Mouse (Mus musculus) hindlimb bud, embryonic 11.5 days (tissue): ENCODE measurements at regions not wholly inside any gene's neighbourhood (a gene's known extent, or its start where the extent isn't known, plus 50 kb on each side); places are given as distances from the start of the nearest gene placed in this dataset.

Source experiments
- DNase-seq: peaks from one replicate; pipeline ENCODE4 v3.0.0-alpha.2; 2012; ENCODE audit warnings: low read depth, low spot score; ENCODE audit errors: extremely low spot score

- DNase-seq = no peak
Observed at GRCm38 (mm10) chr13:78426306-78426921, 226.9 kb upstream of the Nr2f1 start.

- no peak for DNase-seq
Observed at GRCm38 (mm10) chr13:78405071-78405470, 205.5 kb upstream of the Nr2f1 start.

- DNase-seq = no peak
Observed at GRCm38 (mm10) chr13:78383761-78384160, 184.2 kb upstream of the Nr2f1 start.

DNA sequence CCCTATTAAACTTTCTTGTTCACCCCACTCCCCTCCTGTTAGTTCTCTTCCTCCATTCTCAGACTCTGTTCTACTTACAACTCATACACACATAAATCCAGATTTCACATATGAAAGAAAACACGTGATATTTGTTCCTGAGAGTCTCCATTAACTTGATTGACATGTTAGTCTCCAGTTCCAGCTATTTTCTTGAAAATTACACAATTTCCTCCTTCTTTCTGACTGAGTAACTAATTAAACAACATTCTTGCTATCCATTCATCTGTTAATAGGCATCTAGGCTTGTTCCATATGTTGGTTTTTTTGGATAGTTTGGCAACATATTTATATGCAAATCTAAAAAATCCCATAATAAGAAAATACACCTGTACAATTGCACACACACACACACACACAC is 161.7 kb upstream of the Nr2f1 start:
- no peak for DNase-seq

DNA sequence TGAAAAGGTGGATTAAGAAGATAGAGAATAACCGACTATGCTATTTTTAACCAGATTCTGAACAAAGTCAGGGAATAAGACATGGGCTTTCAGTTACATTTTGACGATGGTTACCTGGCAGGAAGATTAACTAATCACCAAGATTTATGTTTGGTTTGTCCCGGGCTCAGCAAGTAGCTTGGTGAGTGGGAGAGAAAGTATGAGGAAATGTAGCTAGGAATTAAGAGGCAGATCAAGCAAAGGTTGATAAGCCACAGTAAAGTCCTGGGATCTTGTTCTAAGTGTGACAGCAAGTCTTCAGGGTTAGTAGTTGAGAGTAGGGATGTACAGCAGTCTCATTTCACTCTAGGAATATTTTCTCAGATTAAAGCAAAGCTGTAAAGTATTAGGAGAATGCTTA is 149.3 kb upstream of the Nr2f1 start:
- DNase-seq = no peak

- DNase-seq = no peak
Observed at GRCm38 (mm10) chr13:78324443-78325206, 125.1 kb upstream of the Nr2f1 start.

DNA sequence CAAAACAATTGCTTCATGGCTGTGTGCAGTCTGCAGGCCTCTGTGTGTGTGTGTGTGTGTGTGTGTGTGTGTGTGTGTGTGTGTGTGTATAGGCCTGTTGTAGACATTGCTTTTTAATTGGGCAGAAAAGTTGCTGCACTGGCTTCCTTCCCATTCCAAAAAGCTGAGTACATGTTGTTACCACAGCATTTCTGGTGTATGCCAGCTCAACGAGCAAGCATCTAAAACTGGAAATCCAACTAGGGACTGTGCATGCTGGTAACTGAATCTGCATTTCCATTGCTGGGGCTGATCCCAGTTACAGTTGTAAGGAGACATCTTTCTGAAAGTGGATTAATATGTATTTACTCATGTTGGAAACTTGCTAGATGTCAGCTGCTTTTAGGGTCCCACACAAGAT is 123.6 kb upstream of the Nr2f1 start:
- no peak for DNase-seq

GRCm38 (mm10) chr13:78318434-78318833 is 118.9 kb upstream of the Nr2f1 start:
- DNase-seq = no peak

- no peak for DNase-seq
Observed at GRCm38 (mm10) chr13:78310837-78311236, 111.3 kb upstream of the Nr2f1 start.
